Mouse (Mus musculus) naive thymus-derived CD4-positive, alpha-beta T cell, adult 2 months (primary cell): ENCODE results near the gene Lmln.
"Not testable (repeated sequence)": the region's sequence is repeated elsewhere in the genome, so short reads cannot be mapped to it uniquely, and the experiment has no call there.

Source experiments
- DNase-seq: peaks from one replicate; pipeline ENCODE4 v3.0.0-alpha.2; 2011; ENCODE audit warnings: low read depth

Lmln gene

DNA sequence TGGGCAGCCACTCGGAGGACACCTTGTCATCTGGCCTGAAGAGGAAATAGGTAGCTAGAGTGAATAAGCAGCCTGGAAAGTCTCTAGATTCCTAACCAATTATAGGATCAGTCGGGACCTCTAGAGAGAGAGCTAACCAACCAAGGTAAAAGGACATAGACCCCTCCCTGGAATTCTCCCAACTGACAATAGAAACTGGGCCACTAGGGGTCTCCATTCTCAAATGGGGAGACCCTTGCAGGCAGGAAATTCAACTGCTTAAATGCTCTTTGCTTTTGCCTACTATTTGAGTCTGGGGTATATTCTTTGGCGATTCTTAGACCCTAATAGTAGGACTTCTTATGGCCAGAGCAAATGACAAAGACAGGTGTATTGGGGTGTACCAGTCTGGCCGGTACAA lies 72.8 kb downstream of the Lmln start:
- no peak for DNase-seq

DNA sequence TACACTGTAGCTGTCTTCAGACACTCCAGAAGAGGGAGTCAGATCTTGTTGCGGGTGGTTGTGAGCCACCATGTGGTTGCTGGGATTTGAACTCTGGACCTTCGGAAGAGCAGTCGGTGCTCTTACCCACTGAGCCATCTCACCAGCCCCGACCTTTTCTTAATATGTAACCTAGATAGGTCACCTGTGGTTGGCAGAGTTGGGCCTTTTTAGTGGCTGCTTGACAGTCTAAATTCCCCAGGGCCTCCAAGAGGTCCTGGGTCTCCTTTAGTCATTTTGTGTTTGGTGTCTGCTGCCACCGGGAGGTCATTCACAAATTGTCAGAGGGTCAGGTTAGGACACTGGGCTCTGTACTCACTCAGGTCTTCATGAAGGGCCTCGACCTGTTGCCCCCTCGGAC lies 76.7 kb downstream of the Lmln start:
- not testable (repeated sequence) for DNase-seq

DNA sequence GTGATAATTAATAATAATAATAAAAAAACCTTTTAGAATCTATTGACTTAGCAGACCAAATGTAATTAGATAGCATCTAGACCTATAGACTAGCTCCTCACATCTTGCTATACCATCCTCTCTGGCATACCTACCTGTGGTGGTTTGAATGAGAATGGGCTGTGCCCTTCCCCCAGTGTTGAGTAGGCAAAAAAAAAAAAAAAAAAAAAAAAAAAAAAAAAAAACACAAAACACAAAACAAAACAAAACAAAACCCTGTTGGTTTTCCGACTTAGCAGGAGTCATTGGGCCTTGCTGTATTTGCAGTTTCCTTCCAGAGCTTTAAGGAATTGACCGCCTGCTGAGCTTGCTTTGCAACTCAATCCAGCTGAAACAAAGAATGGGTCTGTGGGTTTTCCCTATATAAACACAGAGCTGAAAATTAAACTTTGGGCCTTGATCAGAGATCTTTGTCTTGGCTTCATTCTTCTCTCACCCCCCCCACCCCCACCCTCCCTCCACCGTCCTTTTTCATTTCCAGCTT lies 79.5 kb downstream of the Lmln start:
- no peak for DNase-seq

DNA sequence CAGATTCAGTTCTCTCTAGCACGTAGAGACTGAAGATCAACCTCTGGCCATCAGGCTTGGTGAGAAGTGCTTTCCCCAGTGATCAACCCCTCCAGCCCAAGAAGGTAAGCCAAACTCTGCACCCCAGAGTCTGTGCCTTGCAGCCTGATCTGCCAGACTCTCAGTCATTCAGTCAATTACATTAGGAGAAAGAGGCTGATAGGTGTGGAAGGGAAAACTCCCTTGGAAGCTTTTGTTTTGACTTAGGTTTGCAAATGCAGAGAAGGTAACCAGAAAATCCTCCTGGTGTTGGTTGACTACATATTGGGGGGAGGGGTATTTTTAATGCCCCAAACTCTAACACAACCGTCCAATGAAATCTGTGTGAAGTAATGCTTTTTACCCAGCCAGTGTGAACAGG lies 81.1 kb downstream of the Lmln start:
- DNase-seq, result no peak

DNA sequence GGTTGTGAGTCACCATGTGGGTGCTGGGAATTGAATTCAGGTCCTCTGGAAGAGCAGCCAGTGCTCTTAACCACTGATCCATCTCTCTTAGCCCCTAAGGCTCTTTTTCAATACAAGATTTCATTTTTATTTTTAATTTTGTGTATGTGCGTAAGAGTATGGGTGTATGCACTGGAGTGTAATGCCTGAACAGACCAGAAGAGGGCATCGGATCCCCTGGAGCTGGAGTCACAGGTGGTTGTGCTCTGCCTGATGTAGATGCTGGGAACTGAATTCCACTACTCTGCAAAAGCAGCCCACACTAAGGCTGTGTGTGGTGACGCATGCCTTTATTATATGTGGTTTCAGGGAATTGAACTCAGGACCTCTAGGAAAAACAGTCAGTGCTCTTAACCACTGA lies 83.9 kb downstream of the Lmln start:
- no peak for DNase-seq

DNA sequence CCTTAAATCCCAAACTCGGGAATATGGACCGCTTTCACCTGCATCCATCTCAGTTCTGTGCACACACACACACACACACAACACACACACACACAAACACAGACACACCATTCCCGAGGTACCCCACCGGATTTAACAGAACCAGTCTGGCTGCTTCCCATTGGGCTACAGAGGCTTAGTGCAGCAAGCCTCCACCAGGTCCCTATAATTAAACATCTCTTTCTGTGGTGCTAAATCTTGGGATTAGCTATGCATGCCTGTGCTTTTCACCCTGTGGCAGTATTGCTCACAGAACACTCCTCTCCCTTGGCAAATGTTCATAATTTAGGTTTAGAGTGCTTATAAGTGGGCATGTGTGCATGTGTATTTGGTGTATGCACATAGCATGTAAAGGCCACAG lies 85.8 kb downstream of the Lmln start:
- DNase-seq, result no peak

DNA sequence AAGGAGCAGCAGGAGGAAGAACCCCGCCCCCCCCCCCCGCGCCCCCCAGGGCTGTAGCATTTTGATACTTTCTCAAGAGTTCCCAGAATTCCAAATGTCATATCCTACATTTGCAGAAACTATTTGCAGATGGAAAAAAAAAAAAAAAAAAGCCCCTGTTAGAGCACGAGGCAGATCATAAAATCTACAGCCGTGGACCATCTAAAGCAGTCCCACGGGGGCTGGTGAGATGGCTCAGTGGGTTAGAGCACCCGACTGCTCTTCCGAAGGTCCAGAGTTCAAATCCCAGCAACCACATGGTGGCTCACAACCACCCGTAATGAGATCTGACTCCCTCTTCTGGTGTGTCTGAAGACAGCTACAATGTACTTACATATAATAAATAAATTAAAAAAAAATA lies 88.6 kb downstream of the Lmln start:
- DNase-seq, result not testable (repeated sequence)

DNA sequence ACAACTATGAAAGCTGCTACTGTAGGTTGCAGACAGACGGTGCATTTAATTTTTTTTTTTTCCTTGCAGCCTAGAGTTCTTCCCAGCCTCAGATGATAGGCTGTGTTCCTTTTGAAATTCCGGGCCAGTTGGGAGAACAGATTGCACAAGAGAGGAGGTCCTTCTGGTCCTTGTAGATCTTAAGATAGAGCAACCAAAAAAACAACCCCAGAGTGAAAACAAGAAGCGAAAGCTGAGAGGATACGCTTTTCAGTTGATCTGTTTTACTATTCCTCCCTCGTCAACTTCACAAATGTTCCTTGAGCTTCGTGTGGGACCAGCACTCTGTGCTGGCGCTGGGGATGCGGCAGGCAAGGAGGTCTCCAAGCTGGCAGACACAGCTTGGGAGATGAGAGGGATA lies 89.2 kb downstream of the Lmln start:
- no peak for DNase-seq

DNA sequence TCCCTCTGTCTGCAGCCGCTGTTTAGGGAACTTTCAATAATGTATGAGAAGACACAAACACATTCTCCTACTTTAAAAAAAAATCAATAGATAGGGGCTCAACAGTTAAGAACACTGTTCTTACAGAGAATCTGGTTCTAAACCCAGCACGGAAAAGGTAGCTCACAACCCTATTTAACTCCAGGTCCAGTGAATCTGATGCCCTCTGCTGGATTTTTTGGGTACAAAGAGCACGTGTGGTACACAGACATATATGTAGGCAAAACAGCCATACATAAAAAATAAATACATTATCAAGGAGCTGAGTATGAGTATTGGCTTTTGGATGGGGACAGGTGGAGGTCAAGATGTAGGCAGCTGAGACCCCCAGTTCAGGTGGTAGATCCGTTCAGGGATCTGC lies 92.7 kb downstream of the Lmln start:
- DNase-seq, result peak; percentile 77

DNA sequence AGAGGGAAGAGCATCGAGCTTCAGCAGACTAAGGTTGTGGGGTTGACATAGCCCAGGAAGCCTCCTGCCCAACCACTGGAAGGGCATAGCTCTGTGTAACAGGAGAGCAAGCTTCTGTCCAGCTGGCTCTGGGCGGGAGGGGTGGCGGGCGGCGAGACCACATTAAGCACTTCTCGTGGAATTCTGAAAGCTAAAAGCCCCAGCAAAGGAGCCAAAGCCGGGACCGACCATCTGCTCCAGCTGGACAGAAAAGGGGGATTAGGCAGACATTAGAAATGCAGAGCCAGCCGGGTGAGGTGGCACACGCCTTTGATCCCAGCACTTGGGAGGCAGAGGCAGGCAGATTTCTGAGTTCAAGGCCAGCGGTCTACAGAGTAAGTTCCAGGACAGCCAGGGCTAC lies 95.7 kb downstream of the Lmln start:
- DNase-seq, result no peak

DNA sequence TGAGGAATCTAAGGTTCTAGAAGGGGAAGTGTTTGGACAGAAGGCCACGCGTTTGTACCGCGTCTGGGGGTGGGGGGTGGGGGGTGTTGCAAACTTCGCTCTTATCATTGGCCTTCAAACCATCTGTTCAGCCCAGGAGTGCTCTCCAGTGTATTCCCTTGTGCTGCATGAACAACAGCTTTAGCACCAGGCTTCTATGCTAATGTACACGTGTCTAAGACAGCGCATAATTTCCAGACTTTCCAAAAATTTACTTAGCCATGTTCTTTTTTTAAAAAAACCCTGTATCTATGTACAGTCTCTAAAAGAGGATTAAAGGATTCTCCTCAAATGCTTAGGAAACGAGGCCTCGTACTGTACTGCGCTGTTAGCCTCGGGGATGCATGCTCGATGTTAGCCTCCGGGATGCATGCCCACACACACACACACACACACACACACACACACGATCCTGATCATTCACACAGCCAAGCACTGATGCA lies 96.3 kb downstream of the Lmln start:
- DNase-seq, result no peak

DNA sequence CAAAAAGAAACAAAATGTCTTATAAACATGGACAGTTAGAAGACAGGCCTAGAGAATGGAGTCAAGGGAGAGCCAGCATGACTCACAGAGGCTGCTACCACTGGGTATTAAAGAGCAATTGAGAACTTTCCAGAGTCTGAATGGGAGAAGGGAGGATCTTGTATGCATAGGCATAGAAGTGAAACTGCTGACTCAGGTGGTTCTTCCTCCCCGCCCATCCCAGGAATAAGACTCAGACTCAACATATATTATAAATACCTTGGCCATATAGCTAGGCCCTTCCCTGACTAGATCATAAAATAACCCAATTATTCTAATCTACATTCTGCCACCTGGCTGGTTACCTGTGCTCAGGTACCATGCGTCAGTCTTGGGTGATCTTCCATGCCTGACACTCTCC lies 97.0 kb downstream of the Lmln start:
- DNase-seq, result no peak

DNA sequence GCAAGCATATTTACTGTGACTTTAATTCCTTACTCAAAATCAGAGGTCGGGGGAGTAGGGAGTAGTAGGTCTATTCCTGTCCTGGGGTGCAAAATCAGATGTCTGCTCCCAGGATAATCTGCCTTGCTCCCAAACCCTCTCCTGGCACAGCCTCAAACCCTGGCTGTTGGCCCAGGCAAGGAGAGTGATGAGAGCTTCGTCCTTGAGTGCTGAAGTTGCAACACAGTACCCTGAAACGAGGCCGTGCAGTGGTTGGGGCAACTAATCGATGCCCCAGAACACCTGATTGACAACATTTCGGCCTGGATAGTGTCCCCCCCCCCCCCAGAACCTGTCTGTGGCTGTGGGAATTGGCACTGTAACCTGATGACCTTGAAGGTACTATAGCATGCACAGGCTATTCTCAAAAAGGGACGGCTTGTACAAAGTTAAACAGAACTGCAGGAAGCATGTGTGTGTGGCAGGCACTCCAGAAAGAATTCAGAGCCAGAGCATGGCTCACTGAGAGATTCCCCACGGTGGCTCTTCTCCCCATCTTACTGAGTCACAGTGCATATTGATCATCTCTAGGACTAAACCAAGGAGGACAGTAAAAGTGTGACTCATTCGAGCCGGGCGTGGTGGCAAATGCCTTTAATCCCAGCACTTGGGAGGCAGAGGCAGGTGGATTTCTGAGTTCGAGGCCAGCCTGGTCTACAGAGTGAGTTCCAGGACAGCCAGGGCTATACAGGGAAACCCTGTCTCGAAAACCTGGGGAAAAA lies 101.2 kb downstream of the Lmln start:
- DNase-seq, result no peak

DNA sequence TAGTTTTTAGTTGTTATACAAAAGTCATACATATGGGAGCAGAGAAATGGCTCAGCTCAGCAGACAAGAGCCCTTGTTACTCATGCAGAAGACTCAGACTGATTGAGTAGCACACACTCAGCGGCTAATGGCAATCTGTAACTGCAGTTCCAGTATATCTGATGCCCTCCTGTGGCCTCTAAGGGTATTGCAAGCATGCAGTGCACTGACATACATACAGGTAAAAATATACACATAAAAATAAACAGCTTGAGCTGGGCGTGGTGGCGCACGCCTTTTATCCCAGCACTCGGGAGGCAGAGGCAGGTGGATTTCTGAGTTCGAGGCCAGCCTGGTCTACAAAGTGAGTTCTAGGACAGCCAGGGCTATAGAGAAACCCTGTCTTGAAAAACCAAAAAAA lies 104.0 kb downstream of the Lmln start:
- DNase-seq, result peak; percentile 75

DNA sequence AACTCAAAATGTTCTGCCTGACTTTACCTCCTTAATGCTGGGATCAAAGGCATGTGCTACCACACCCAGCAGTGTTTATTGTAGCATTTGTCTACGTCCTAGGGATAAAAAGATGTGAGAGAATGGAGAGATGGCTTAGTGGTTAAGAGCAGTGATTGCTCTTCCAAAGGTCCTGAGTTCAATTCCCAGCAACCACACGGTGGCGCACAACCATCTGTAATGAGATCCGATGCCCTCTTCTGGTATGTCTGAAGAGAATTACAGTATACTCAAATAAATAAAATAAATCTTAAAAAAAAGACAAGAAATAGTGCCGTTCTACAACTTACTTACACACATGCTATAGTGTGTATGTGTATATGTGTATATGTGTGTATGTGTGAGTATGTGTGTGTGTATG lies 105.2 kb downstream of the Lmln start:
- no peak for DNase-seq

DNA sequence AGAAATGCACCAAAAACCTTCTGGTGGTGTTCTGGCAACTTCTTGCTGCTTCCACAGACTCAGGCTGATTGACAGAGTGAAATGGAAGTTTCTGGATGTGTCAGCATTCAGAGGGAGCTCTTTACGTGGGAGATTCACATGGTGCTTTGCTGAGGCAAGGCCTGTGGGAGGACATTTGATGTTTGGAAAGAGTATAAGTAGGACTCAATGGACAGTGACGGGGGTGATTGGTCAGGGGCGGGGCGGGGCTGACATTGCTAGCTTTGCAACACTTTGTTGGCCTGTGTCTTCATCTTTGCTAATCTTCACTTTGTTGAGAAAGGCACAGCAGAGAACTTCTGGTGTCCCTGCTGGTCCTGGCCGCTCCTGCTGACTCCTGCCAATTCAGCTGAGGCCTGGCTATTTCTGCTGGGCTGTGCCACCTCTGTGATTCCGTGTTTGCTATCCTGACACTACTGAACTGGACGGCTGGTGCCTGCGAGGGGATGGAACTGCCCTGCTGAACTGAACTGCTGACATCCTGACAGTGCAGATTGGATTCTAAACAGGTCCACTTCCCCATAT lies 107.2 kb downstream of the Lmln start:
- no peak for DNase-seq

DNA sequence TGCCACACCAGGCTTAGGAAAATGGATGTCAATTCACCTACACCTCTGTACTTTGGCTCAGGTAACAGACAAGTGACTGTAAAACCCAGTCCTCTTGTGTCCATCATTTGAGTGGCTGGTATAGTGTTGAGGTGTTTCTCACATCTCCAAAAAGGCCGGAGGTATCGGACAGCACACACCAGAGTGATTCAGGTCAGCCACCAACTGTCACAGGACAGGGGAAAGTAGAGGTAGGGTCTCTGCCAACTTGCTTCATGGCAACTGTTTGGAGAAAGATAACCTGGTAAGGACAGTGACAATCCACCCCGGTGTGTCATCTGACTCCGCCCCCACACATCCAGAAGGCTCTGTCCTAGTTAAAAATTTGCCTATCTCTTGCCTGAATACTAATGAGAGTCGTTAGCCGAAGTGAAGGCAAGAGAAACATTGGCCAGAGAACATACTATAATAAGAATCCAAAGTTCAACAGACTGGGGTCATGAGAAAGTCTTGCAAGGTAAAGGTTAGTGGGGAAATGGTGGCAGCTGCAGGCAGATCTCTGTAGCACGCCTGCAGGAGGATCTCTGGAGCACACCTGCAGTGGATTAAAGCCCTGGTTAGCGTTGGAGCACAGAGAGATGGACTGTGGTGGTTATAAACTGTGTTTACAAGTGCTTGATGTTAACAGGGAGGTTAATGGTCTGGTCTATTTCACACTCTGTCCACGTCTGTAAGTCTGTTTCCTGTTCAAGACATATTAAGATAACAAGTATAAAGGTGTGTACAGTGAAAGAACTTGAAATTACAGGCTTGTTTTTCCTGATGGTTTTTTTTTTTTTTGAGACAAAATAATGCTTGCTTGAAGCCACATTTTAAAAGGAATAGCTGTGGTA lies 108.6 kb downstream of the Lmln start:
- no peak for DNase-seq

DNA sequence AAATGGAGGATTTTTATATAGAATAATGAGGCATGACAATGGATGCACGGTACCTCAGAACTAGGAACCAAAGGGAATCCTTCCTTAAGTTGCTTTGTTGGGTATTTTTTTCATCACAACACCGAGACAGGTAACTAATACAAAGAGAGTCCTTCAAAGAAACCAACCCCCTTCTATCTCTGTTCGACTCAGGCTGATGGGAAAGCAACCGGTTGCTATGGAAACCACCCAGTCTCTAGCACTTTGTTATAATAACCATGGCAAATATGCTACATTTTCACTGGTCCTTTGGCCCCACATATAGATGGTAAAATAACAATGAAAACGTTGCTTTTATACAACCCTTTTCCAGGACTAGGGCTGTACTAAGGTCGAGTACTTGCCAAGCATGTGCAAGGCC lies 109.5 kb downstream of the Lmln start:
- no peak for DNase-seq

DNA sequence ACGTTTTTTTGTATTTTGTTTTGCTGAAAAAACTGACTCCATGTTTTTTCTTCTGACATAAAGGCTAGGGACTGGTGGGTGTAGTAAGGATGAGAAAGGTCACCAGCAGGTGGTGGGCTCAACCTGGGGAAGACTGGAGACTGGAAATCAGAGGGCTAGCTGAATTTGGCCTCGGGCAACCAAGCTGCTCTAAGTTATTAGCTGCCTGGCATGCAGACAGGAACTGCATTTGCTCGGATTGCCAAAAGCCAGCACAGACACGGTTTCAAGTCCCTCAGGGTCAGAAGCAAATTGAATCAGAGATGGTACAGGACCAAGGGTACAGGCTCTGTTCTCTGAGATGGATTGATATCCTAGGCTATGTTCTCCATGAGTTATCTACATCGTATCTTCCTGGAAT lies 110.8 kb downstream of the Lmln start:
- no peak for DNase-seq

DNA sequence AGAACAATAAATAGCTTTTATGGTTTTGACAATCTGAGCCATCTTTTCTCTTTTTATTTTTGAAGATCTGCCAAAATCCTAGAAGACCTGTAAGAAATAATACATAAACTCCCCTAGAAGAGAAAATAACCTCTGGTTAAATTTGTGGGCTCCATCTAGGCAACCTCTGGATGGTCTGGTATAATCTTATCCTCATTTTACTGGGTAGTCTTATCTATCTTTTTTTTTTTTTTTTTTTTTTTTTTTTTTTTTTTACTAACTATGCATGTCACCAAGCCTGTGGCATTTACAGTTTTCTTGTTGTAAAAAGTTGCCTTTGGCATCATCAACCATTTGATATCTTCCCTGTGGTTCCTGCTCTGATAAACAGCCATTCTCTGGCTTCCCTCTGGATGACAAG lies 112.4 kb downstream of the Lmln start:
- DNase-seq, result no peak

DNA sequence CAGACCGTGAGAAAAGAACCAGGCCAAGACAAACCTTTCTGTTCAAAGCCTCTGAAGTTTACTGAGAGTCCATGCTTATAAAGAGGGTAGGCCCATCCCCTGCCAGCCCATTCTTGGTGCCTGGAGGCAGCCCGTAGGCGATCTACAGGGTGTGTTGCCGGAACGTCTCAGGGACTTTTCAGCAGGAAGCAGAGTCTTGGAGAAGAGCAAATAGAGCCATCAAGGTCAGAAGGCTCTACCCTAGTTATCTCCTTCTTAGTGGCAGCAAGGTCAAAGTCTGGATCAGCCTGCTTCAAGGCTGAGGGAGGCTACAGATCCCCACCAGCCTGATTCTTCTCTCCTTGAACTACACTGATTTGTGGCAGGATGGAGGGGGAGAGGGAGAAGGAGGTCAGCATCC lies 114.5 kb downstream of the Lmln start:
- not testable (repeated sequence) for DNase-seq
